Mouse (Mus musculus): ENCODE results near the gene Tcea3. TPM values are rescaled to one million over a fixed set of nuclear protein-coding genes. Genes with fewer than 3 reads are reported as not detected.

The Tcea3 gene
- polyA plus RNA-seq, 1 experiment from 2014 or later = 22.9 TPM

GRCm38 (mm10) chr4:136291692-136292091 is 44.2 kb downstream of the Tcea3 start:
- no peak overlapping the region for H3K27ac ChIP-seq (ENCODE audit: low read length)
- peaks cover 3% of the 10 kb centered on the region; the same call in 1 of the 2 replicates for H3K9me3 ChIP-seq (ENCODE audit: control insufficient read depth, low read length)
- peaks cover 8% of the 10 kb centered on the region for H3K4me1 ChIP-seq (replicated peaks; ENCODE audit: control insufficient read depth, insufficient read depth, low read length)
- no peaks in the 10 kb centered on the region for H3K27me3 ChIP-seq (ENCODE audit: control insufficient read depth, insufficient read depth, low read depth, low read length)
- no peak for ATAC-seq (ENCODE audit: low read depth)
- H3K36me3 ChIP-seq (ENCODE audit: control insufficient read depth, insufficient read depth, low read length) = peaks cover 57% of the 10 kb centered on the region
- H3K4me3 ChIP-seq (ENCODE audit: low read length) = no peak overlapping the region
- WGBS = 92% methylated on average over 6 of the region's 6 CpGs
- no peak overlapping the region for H3K9ac ChIP-seq (ENCODE audit: low read length)
- H3K4me2 ChIP-seq (ENCODE audit: low read depth, low read length) = no peak overlapping the region

- peaks cover 23% of the 10 kb centered on the region for H3K36me3 ChIP-seq (ENCODE audit: control insufficient read depth, insufficient read depth, low read length)
- ATAC-seq (ENCODE audit: low read depth) = no peak
- H3K4me3 ChIP-seq (ENCODE audit: low read length) = no peak overlapping the region
- no peak overlapping the region for H3K9ac ChIP-seq (ENCODE audit: low read length)
- H3K4me1 ChIP-seq (replicated peaks; ENCODE audit: control insufficient read depth, insufficient read depth, low read length) = no peaks in the 10 kb centered on the region
- H3K4me2 ChIP-seq (ENCODE audit: low read depth, low read length) = no peak overlapping the region
- no peak overlapping the region for H3K27ac ChIP-seq (ENCODE audit: low read length)
- H3K9me3 ChIP-seq (ENCODE audit: control insufficient read depth, low read length) = peaks cover 4% of the 10 kb centered on the region; the same call in 1 of the 2 replicates
- H3K27me3 ChIP-seq (ENCODE audit: control insufficient read depth, insufficient read depth, low read depth, low read length) = no peaks in the 10 kb centered on the region
- WGBS = 66% methylated on average over 7 of the region's 7 CpGs
Measured at GRCm38 (mm10) chr4:136295941-136296340, 48.4 kb downstream of the Tcea3 start.

GRCm38 (mm10) chr4:136302462-136302861 is 54.9 kb downstream of the Tcea3 start:
- H3K4me3 ChIP-seq (ENCODE audit: low read length) = no peak overlapping the region
- H3K27ac ChIP-seq (ENCODE audit: low read length) = no peak overlapping the region
- no peak overlapping the region for H3K4me2 ChIP-seq (ENCODE audit: low read depth, low read length)
- H3K36me3 ChIP-seq (ENCODE audit: control insufficient read depth, insufficient read depth, low read length) = no peaks in the 10 kb centered on the region
- 30% methylated on average over 4 of the region's 4 CpGs for WGBS
- H3K4me1 ChIP-seq (replicated peaks; ENCODE audit: control insufficient read depth, insufficient read depth, low read length) = no peaks in the 10 kb centered on the region; the same call in 1 of the 2 replicates
- no peaks in the 10 kb centered on the region for H3K27me3 ChIP-seq (ENCODE audit: control insufficient read depth, insufficient read depth, low read depth, low read length)
- H3K9me3 ChIP-seq (ENCODE audit: control insufficient read depth, low read length) = peaks cover 4% of the 10 kb centered on the region; the same call in 1 of the 2 replicates
- ATAC-seq (ENCODE audit: low read depth) = no peak
- no peak overlapping the region for H3K9ac ChIP-seq (ENCODE audit: low read length)

GRCm38 (mm10) chr4:136304181-136304580 is 56.7 kb downstream of the Tcea3 start:
- Histone ChIP-seq H3K9me3 (ENCODE audit: control insufficient read depth, low read length) (peaks cover 4% of the 10 kb centered on the region; the same call in 1 of the 2 replicates), H3K4me1 (replicated peaks; ENCODE audit: control insufficient read depth, insufficient read depth, low read length) (peaks cover 3% of the 10 kb centered on the region; the same call in 1 of the 2 replicates), H3K9ac (ENCODE audit: low read length) (no peak overlapping the region), H3K4me2 (ENCODE audit: low read depth, low read length) (no peak overlapping the region), H3K4me3 (ENCODE audit: low read length) (no peak overlapping the region), H3K27ac (ENCODE audit: low read length) (no peak overlapping the region), H3K27me3 (ENCODE audit: control insufficient read depth, insufficient read depth, low read depth, low read length) (no peaks in the 10 kb centered on the region), H3K36me3 (ENCODE audit: control insufficient read depth, insufficient read depth, low read length) (no peaks in the 10 kb centered on the region)
- WGBS = 28% methylated on average over 2 of the region's 2 CpGs
- peak; percentile 52; the same call in 1 of the 2 replicates for ATAC-seq (ENCODE audit: low read depth)

GRCm38 (mm10) chr4:136308355-136308754 is 60.8 kb downstream of the Tcea3 start:
- Histone ChIP-seq H3K4me2 (ENCODE audit: low read depth, low read length) (no peak overlapping the region), H3K9ac (ENCODE audit: low read length) (no peak overlapping the region), H3K4me1 (replicated peaks; ENCODE audit: control insufficient read depth, insufficient read depth, low read length) (peaks cover 15% of the 10 kb centered on the region), H3K27ac (ENCODE audit: low read length) (no peak overlapping the region), H3K36me3 (ENCODE audit: control insufficient read depth, insufficient read depth, low read length) (no peaks in the 10 kb centered on the region), H3K4me3 (ENCODE audit: low read length) (no peak overlapping the region), H3K9me3 (ENCODE audit: control insufficient read depth, low read length) (no peaks in the 10 kb centered on the region), H3K27me3 (ENCODE audit: control insufficient read depth, insufficient read depth, low read depth, low read length) (no peaks in the 10 kb centered on the region)
- no peak for ATAC-seq (ENCODE audit: low read depth)
- 62% methylated on average over 2 of the region's 2 CpGs for WGBS

- 4% methylated on average over 11 of the region's 11 CpGs for WGBS
- H3K4me1 ChIP-seq (replicated peaks; ENCODE audit: control insufficient read depth, insufficient read depth, low read length) = peaks cover 21% of the 10 kb centered on the region
- no peaks in the 10 kb centered on the region for H3K36me3 ChIP-seq (ENCODE audit: control insufficient read depth, insufficient read depth, low read length)
- ATAC-seq (ENCODE audit: low read depth) = peak; percentile 30
- peak overlapping the region; percentile 75 for H3K4me2 ChIP-seq (ENCODE audit: low read depth, low read length)
- H3K4me3 ChIP-seq (ENCODE audit: low read length) = peak overlapping the region; percentile 88
- no peaks in the 10 kb centered on the region for H3K9me3 ChIP-seq (ENCODE audit: control insufficient read depth, low read length)
- no peaks in the 10 kb centered on the region for H3K27me3 ChIP-seq (ENCODE audit: control insufficient read depth, insufficient read depth, low read depth, low read length)
- H3K27ac ChIP-seq (ENCODE audit: low read length) = peak overlapping the region; percentile 99
- H3K9ac ChIP-seq (ENCODE audit: low read length) = peak overlapping the region; percentile 98
Measured at GRCm38 (mm10) chr4:136309780-136310179, 62.3 kb downstream of the Tcea3 start.

GRCm38 (mm10) chr4:136310229-136311041 is 62.9 kb downstream of the Tcea3 start, which contains the start of gene Hnrnpr:
Hnrnpr (plus strand) TSS chr4:136310942.
- peak; percentile 99 for ATAC-seq (ENCODE audit: low read depth)
- Histone ChIP-seq H3K36me3 (ENCODE audit: control insufficient read depth, insufficient read depth, low read length) (no peaks in the 10 kb centered on the region), H3K9me3 (ENCODE audit: control insufficient read depth, low read length) (no peaks in the 10 kb centered on the region), H3K4me1 (replicated peaks; ENCODE audit: control insufficient read depth, insufficient read depth, low read length) (peaks cover 24% of the 10 kb centered on the region), H3K4me3 (ENCODE audit: low read length) (peak within 1 kb of the TSS; percentile 88), H3K4me2 (ENCODE audit: low read depth, low read length) (peak within 1 kb of the TSS; percentile 75), H3K27ac (ENCODE audit: low read length) (peak within 1 kb of the TSS; percentile 99), H3K9ac (ENCODE audit: low read length) (peak within 1 kb of the TSS; percentile 98), H3K27me3 (ENCODE audit: control insufficient read depth, insufficient read depth, low read depth, low read length) (no peaks in the 10 kb centered on the region)
- under 1% methylated on average over 65 of the region's 65 CpGs for WGBS

- peak overlapping the region; percentile 99 for H3K27ac ChIP-seq (ENCODE audit: low read length)
Measured at GRCm38 (mm10) chr4:136311042-136311999, 63.8 kb downstream of the Tcea3 start.

More at GRCm38 (mm10) chr4:136311042-136311999, 63.8 kb downstream of the Tcea3 start:
- H3K27me3 ChIP-seq (ENCODE audit: control insufficient read depth, insufficient read depth, low read depth, low read length) = no peaks in the 10 kb centered on the region
- H3K36me3 ChIP-seq (ENCODE audit: control insufficient read depth, insufficient read depth, low read length) = peaks cover 1% of the 10 kb centered on the region; the same call in 1 of the 2 replicates
- H3K4me2 ChIP-seq (ENCODE audit: low read depth, low read length) = peak overlapping the region; percentile 68
- peak overlapping the region; percentile 88 for H3K4me3 ChIP-seq (ENCODE audit: low read length)
- peaks cover 24% of the 10 kb centered on the region for H3K4me1 ChIP-seq (replicated peaks; ENCODE audit: control insufficient read depth, insufficient read depth, low read length)
- H3K9ac ChIP-seq (ENCODE audit: low read length) = peak overlapping the region; percentile 98
- peak; percentile 32 for ATAC-seq (ENCODE audit: low read depth)
- under 1% methylated on average over 66 of the region's 81 CpGs for WGBS
- no peaks in the 10 kb centered on the region for H3K9me3 ChIP-seq (ENCODE audit: control insufficient read depth, low read length)

Measured in lung, embryonic 16.5 days (tissue).